Mouse (Mus musculus) regulatory T cell (primary cell): ENCODE data around the gene Slc35a3.

ENCODE experiments used
- in situ Hi-C: fragments of 300-600 bp; cut with MboI, MseI; formaldehyde crosslinking; loops from one replicate; pipeline ENCODE4 v1.15.1; 2025; ENCODE audit warnings: high pct_unique_total_duplicates

The Slc35a3 gene

GRCm38 (mm10) chr3:116640024-116640423 lies 72.6 kb downstream of the Slc35a3 start:
- in situ Hi-C loops: no loop called here

GRCm38 (mm10) chr3:116638572-116638971 lies 74.1 kb downstream of the Slc35a3 start:
- in situ Hi-C loops: no loop called here

GRCm38 (mm10) chr3:116637693-116638476 lies 74.7 kb downstream of the Slc35a3 start:
- in situ Hi-C loops: no loop called here

- in situ Hi-C loops: no loop called here
Measured at GRCm38 (mm10) chr3:116635799-116636198, 76.8 kb downstream of the Slc35a3 start.

- in situ Hi-C loops: no loop called here
Measured at GRCm38 (mm10) chr3:116634853-116635252, 77.8 kb downstream of the Slc35a3 start.

GRCm38 (mm10) chr3:116634091-116634490 lies 78.5 kb downstream of the Slc35a3 start:
- in situ Hi-C loops: no loop called here

- in situ Hi-C loops: no loop called here
Measured at GRCm38 (mm10) chr3:116632971-116633370, 79.7 kb downstream of the Slc35a3 start.

GRCm38 (mm10) chr3:116631459-116631858 lies 81.2 kb downstream of the Slc35a3 start:
- in situ Hi-C loops: no loop called here

GRCm38 (mm10) chr3:116622641-116623040 lies 90.0 kb downstream of the Slc35a3 start:
- in situ Hi-C loops: no loop called here

- in situ Hi-C loops: no loop called here
Measured at GRCm38 (mm10) chr3:116620636-116621370, 91.8 kb downstream of the Slc35a3 start.
